Mouse (Mus musculus) gastrocnemius, postnatal 14 days (tissue): ENCODE results near the gene Kalrn. TPM values are rescaled to one million over a fixed set of nuclear protein-coding genes. Genes with fewer than 3 reads are reported as not detected.

Experiments
- DNase-seq: peaks from one replicate; pipeline ENCODE4 v3.0.0; 2021; ENCODE audit warnings: mixed read lengths
- intact Hi-C: fragments of 180-260 bp; cut with DNase I; formaldehyde crosslinking; loops from one replicate; pipeline ENCODE4 v1.15.1; 2025; ENCODE audit warnings: low total_unique reads
- total RNA-seq, 2 experiments: library from RNA; stranded (reverse); gene quantifications; 2 replicates each; pipeline ENCODE4 v1.2.3; 2021

Gene Kalrn
- total RNA-seq, 2 experiments from 2014 or later = 16.3 to 20.2 TPM

GRCm38 (mm10) chr16:34078732-34079131, 494.6 kb downstream of the Kalrn start:
- intact Hi-C loops = no loop called here
- DNase-seq = no peak

DNA sequence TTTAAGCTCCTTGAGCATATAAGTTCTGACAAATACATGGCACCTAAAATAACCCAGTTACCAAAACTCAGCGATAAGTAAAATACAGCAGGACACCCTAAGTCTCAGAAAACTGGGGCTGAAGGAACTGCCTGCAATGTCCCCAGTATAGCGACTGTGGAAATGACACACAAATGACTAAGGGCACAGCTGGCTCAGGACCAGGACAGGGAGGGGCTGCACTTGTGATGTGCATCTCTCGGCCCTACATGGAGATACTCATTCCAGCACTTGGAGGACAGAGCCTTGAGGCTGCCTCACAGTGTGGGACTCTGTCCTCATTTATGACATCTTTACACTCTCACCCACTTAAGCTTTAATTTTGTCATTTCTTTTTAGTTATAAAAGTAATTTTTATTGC, 497.2 kb downstream of the Kalrn start:
- DNase-seq = no peak
- intact Hi-C loops = no loop called here

DNA sequence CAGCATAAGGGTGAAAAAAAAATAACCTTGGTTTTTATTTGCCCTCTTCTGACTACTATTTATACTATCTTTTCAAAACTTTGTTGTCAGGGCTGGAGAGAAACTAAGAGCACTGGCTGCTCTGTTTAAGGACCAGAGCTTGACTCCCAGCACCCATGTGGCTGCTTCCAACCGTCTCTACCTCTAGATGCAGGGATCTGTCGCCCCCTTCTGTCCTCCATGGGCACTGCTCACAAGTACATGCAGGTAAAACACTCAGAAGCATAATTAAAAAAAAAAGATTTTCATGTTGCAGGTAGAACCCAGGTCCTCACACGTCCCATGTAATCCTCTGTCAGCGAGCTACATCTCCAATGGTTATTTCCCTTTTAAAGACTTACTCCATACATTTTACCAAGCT, 499.4 kb downstream of the Kalrn start:
- intact Hi-C loops = no loop called here
- no peak for DNase-seq

DNA sequence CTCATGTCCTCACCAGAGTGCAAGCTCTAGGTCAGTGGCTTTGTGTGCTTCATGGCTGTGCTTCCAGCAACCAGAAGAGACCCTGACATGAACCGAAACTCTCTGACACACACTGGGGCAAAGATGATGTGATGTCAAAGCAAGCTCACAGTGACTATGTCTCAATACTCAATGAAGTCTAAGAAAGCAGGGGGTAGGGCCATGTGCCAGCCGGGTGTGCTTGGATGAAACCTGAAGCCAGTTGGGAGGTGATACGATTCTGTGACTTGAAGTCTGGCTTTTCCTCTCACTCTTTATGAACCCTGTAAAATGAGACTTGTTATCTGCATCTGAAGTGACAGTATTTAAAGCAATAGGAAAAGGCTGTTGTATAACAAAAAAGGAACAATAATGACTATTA, 501.2 kb downstream of the Kalrn start:
- no peak for DNase-seq
- intact Hi-C loops = no loop called here

- intact Hi-C loops = no loop called here
- DNase-seq = no peak
Measured at GRCm38 (mm10) chr16:34071223-34071825, 502.0 kb downstream of the Kalrn start.

DNA sequence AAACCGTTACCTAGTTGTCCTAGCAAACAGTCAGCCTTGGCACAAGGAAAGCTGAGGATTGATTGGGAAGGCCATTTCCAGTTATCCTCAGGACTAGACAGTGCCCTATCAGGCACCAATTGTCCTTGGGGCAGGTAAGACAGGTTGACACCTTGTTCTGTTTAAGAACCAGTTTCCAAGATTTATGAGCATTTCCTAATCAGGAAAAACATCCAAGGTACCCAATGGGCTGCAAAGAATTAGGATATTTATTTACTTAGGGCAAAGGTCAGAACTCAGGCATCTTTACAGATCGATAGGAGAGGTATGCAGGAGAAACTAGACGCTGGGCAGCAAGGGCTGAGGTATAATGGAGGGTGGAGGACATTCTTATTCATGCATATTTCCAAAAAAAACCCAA, 503.9 kb downstream of the Kalrn start:
- no peak for DNase-seq
- intact Hi-C loops = no loop called here

GRCm38 (mm10) chr16:34066922-34067321, 506.4 kb downstream of the Kalrn start:
- DNase-seq = peak; percentile 20
- intact Hi-C loops = no loop called here

- intact Hi-C loops = no loop called here
- DNase-seq = no peak
Measured at GRCm38 (mm10) chr16:34066376-34066775, 507.0 kb downstream of the Kalrn start.

GRCm38 (mm10) chr16:34063313-34063712, 510.0 kb downstream of the Kalrn start:
- no peak for DNase-seq
- intact Hi-C loops = no loop called here

GRCm38 (mm10) chr16:34061661-34062060, 511.7 kb downstream of the Kalrn start:
- DNase-seq = no peak
- intact Hi-C loops = no loop called here

DNA sequence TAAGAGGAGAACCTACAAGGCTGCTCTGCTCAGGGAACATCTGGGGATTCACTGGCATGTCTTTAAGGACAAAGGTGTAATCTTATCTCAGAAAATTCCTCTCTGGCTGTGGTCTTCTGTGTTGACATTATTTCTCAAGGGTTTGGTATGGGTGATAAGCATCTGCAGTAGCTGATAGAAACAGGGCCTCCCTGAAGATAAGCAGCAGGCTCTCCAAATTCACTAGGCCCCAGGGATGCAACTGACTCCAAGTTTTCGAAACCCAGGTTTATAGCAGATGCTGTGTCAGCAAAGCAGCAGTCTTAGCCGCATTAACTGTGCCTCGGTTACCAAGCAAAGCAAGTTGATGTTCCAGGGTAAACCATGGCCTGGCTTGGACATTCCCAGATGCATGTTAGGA, 514.7 kb downstream of the Kalrn start:
- intact Hi-C loops = no loop called here
- DNase-seq = no peak

- intact Hi-C loops = no loop called here
- DNase-seq = no peak
Measured at GRCm38 (mm10) chr16:34057464-34057863, 515.9 kb downstream of the Kalrn start.

DNA sequence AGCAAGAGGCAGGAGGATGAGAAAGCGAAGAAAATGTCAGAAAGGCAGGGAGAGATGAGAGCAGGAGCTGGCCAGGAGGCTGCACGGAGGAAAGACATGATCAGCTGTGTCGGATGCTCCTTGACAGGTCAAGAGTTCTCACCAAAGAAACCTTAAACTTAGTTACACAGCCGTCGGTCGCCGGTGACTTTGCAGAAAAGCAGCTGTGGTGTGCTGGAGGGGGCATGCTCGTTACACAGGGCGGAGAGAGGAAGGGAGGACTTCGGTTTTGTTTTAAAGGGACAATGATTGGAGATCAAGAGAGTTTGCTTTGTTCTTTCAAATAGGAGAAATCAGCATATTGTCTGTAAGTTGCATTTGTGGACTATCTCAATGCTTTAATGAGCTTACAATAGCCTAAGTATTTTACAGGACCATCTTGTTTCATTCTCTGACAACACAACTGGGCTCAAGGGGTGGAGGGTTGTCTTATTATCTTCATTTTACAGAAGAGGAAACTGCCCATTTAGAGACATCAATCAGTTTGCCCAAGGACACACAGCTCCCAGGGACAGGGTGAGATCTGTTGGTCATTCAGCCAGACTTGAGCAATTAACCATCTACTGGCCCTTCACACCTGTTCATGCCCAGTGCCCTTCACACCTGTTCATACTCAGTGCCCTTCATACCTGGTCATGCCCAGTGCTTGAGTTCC, 516.8 kb downstream of the Kalrn start:
- intact Hi-C loops = no loop called here
- DNase-seq = no peak

DNA sequence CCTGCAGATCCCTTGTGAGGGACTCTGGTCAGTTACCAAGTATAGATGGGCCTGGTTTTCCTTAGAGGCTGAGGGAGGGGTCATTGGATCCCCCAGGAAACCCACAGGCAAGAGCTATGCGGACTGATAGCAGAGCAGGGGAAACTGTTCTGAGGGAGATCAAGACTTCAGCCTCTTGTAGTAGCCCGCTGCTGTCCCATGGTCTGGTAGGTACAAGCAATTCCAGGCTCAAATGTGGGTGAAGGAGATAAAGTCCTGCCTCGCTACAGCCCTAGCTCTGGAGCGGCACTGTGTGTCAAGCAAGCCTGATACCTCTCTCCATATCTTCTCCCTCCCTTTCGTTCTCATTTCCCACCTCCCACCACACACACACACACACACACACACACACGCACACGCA, 523.2 kb downstream of the Kalrn start:
- DNase-seq = no peak
- intact Hi-C loops = no loop called here

DNA sequence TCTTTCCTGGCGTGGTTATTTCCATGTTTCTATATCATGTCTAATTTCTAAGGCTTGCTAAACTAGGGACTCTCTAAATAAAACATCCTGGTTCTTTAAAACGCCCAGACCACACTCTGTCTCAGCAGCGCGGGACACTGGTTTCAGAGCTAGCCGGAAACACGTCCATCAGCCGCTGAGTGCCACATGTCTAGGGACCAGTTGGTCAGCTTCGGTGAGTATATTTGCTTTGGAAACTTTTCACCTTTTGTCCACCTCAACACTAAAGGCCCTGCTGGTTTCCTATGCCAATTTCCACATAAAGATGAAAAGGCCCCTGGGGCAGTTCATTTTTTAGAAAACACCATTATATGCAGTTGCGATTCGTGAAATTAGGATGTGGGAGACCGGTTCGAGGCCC, 524.0 kb downstream of the Kalrn start:
- intact Hi-C loops = no loop called here
- no peak for DNase-seq

- intact Hi-C loops = no loop called here
- DNase-seq = no peak
Measured at GRCm38 (mm10) chr16:34048232-34048631, 525.1 kb downstream of the Kalrn start.

- no peak for DNase-seq
- intact Hi-C loops = no loop called here
Measured at GRCm38 (mm10) chr16:34047543-34047942, 525.8 kb downstream of the Kalrn start.

DNA sequence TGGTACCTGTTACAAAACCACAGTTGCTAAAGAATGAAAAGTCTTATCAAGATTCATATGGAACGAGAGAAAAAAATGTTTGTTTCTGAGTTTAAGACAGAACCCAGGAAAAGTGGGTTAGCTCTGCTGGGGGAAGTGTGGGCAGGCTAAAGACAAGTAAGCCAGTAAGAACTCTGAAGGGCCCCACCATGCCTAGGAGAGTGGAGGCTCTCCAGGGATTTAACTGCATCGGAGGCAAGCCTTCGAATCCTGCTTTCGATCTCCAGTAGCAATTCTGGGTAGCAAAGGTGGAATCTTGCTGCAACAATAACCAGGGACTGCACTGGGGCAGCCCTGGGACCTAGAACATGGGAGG, 526.3 kb downstream of the Kalrn start:
- intact Hi-C loops = no loop called here
- no peak for DNase-seq

- intact Hi-C loops = no loop called here
- DNase-seq = no peak
Measured at GRCm38 (mm10) chr16:34046268-34047005, 526.9 kb downstream of the Kalrn start.

DNA sequence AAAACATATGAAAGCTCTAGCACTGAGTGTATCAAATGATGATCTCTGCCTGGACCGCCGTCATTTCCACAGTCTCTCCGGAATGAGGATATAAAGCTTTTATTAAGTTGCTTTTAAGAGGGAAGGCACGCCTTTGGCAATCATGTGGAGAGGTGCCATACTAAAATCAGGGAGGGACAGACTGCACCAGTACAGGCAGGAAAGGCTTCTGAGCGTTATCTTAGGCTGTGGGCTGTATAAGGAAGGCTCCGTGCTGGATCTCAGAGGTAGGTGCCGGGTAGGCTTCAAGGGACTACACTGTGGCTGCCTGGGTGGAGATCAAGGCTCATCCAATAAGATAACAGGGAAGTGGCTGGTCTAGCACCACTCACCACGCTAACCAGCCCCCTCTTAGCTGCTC, 528.8 kb downstream of the Kalrn start:
- intact Hi-C loops = no loop called here
- DNase-seq = no peak
